Mouse (Mus musculus): ENCODE measurements at regions not wholly inside any gene's neighbourhood (a gene's known extent, or its start where the extent isn't known, plus 50 kb on each side); places are given as distances from the start of the nearest gene placed in this dataset.

- Histone ChIP-seq H3K9ac (no peak overlapping the region), H3K36me3 (no peaks in the 10 kb centered on the region), H3K4me1 (no peaks in the 10 kb centered on the region), H3K4me2 (replicated peaks) (no peak overlapping the region), H3K27me3 (replicated peaks) (no peaks in the 10 kb centered on the region), H3K9me3 (no peaks in the 10 kb centered on the region), H3K4me3 (no peak overlapping the region), H3K27ac (no peak overlapping the region)
- WGBS = 75% methylated on average over 4 of the region's 4 CpGs
- ATAC-seq (ENCODE audit: low FRiP score, low read depth) = no peak
Measured at GRCm38 (mm10) chr8:117873611-117874010, 71.9 kb upstream of the Mphosph6 start.

DNA sequence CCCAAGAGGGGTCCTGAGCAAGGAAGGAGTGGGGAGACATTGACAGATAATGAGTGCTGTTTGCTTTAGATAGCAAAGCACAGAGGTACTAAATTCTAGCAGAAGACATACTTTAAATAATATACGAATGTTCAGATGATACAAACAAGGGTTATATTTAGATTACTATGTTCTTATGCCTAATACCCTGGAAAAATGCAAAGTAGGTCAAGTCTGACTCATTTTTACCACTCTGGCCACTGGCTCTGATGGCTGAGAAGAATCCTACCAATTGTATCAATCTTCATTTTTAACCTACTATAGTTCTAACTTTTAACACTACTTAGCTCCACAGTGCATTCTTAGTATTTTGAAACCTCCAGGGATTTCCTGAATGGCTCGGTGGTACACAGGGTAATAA, 65.4 kb upstream of the Mphosph6 start:
- no peak overlapping the region for H3K4me2 ChIP-seq (replicated peaks)
- H3K27ac ChIP-seq = no peak overlapping the region
- H3K4me3 ChIP-seq = no peak overlapping the region
- H3K9ac ChIP-seq = no peak overlapping the region
- ATAC-seq (ENCODE audit: low FRiP score, low read depth) = no peak
- no peaks in the 10 kb centered on the region for H3K4me1 ChIP-seq
- H3K36me3 ChIP-seq = no peaks in the 10 kb centered on the region
- WGBS = 92% methylated on average over 2 of the region's 2 CpGs
- no peaks in the 10 kb centered on the region for H3K9me3 ChIP-seq
- H3K27me3 ChIP-seq (replicated peaks) = no peaks in the 10 kb centered on the region

DNA sequence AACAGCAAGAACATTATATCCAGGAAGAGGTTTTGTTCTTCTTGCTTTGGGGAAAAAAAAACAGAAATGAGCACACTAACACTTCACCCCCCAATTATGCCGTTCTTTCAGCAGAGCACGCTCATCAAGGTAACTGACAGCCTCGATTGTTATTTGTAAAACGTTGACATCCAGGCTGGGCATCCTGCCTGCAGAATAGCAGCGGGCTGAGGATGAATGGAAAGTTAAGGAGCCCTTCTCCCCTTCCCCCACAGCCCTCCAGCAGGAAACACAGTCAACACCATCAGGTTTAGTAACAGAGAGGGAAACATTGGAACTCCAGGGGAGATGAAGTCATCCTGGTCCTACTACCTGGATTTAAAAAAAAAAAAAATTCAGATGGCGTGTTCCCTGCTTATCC, 63.3 kb upstream of the Mphosph6 start:
- Histone ChIP-seq H3K9me3 (no peaks in the 10 kb centered on the region), H3K4me2 (replicated peaks) (no peak overlapping the region), H3K9ac (no peak overlapping the region), H3K27ac (no peak overlapping the region), H3K4me3 (no peak overlapping the region), H3K36me3 (no peaks in the 10 kb centered on the region), H3K27me3 (replicated peaks) (no peaks in the 10 kb centered on the region), H3K4me1 (peaks cover 2% of the 10 kb centered on the region; the same call in 1 of the 2 replicates)
- 26% methylated on average over 6 of the region's 6 CpGs for WGBS
- ATAC-seq (ENCODE audit: low FRiP score, low read depth) = no peak

GRCm38 (mm10) chr8:117863837-117864236, 62.1 kb upstream of the Mphosph6 start:
- no peaks in the 10 kb centered on the region for H3K36me3 ChIP-seq
- H3K4me3 ChIP-seq = no peak overlapping the region
- H3K4me1 ChIP-seq = peaks cover 8% of the 10 kb centered on the region; the same call in 1 of the 2 replicates
- no peak overlapping the region for H3K9ac ChIP-seq
- H3K27me3 ChIP-seq (replicated peaks) = no peaks in the 10 kb centered on the region
- WGBS = 46% methylated on average over 2 of the region's 2 CpGs
- no peak overlapping the region for H3K27ac ChIP-seq
- ATAC-seq (ENCODE audit: low FRiP score, low read depth) = no peak
- no peak overlapping the region for H3K4me2 ChIP-seq (replicated peaks)
- H3K9me3 ChIP-seq = no peaks in the 10 kb centered on the region

- Histone ChIP-seq H3K4me1 (peaks cover 8% of the 10 kb centered on the region; the same call in 1 of the 2 replicates), H3K27ac (no peak overlapping the region), H3K4me3 (no peak overlapping the region), H3K9ac (no peak overlapping the region), H3K36me3 (no peaks in the 10 kb centered on the region), H3K27me3 (replicated peaks) (no peaks in the 10 kb centered on the region), H3K4me2 (replicated peaks) (no peak overlapping the region), H3K9me3 (no peaks in the 10 kb centered on the region)
- WGBS = 72% methylated on average over 2 of the region's 2 CpGs
- ATAC-seq (ENCODE audit: low FRiP score, low read depth) = no peak
Measured at GRCm38 (mm10) chr8:117862318-117862717, 60.6 kb upstream of the Mphosph6 start.

GRCm38 (mm10) chr8:117859734-117860133, 58.0 kb upstream of the Mphosph6 start:
- H3K27me3 ChIP-seq (replicated peaks) = no peaks in the 10 kb centered on the region
- ATAC-seq (ENCODE audit: low FRiP score, low read depth) = no peak
- H3K9me3 ChIP-seq = no peaks in the 10 kb centered on the region
- H3K9ac ChIP-seq = no peak overlapping the region
- no peaks in the 10 kb centered on the region for H3K36me3 ChIP-seq
- H3K4me1 ChIP-seq = peaks cover 8% of the 10 kb centered on the region; the same call in 1 of the 2 replicates
- no peak overlapping the region for H3K4me3 ChIP-seq
- H3K27ac ChIP-seq = no peak overlapping the region
- peak overlapping the region; percentile 45 for H3K4me2 ChIP-seq (replicated peaks)
- 9% methylated on average over 11 of the region's 11 CpGs for WGBS

DNA sequence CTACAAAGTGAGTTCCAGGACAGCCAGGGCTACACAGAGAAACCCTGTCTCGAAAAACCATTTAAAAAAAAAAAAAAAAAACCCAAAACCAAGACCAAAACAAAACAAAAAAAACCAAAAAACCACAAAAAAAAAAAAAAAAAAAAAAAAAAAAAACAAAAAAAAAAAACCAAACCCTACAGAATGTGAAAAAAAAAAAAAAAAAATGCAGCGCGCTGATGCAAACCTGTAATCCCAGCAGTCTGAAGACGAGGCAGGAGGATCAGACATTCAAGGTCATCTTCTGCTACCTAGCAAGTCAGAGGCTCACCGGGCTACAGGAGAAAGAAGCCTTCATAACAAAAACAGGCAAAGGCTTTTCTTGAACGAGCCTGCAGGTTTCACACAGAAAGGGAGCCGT, 57.4 kb upstream of the Mphosph6 start:
- ATAC-seq (ENCODE audit: low FRiP score, low read depth) = no peak
- no peak overlapping the region for H3K27ac ChIP-seq
- no peaks in the 10 kb centered on the region for H3K36me3 ChIP-seq
- no peaks in the 10 kb centered on the region for H3K9me3 ChIP-seq
- H3K9ac ChIP-seq = no peak overlapping the region
- H3K4me2 ChIP-seq (replicated peaks) = no peak overlapping the region
- peaks cover 8% of the 10 kb centered on the region; the same call in 1 of the 2 replicates for H3K4me1 ChIP-seq
- no peak overlapping the region for H3K4me3 ChIP-seq
- 67% methylated on average over 7 of the region's 7 CpGs for WGBS
- H3K27me3 ChIP-seq (replicated peaks) = no peaks in the 10 kb centered on the region

GRCm38 (mm10) chr8:117856121-117856520, 54.4 kb upstream of the Mphosph6 start:
- H3K27ac ChIP-seq = no peak overlapping the region
- no peak overlapping the region for H3K4me3 ChIP-seq
- H3K27me3 ChIP-seq (replicated peaks) = no peaks in the 10 kb centered on the region
- no peak for ATAC-seq (ENCODE audit: low FRiP score, low read depth)
- H3K9me3 ChIP-seq = no peaks in the 10 kb centered on the region
- peaks cover 8% of the 10 kb centered on the region; the same call in 1 of the 2 replicates for H3K4me1 ChIP-seq
- H3K36me3 ChIP-seq = no peaks in the 10 kb centered on the region
- WGBS = 88% methylated on average over 13 of the region's 13 CpGs
- no peak overlapping the region for H3K4me2 ChIP-seq (replicated peaks)
- no peak overlapping the region for H3K9ac ChIP-seq

- no peak overlapping the region for H3K27ac ChIP-seq
- H3K4me1 ChIP-seq = peaks cover 5% of the 10 kb centered on the region; the same call in 1 of the 2 replicates
- H3K4me2 ChIP-seq (replicated peaks) = no peak overlapping the region
- no peaks in the 10 kb centered on the region for H3K9me3 ChIP-seq
- no peaks in the 10 kb centered on the region for H3K36me3 ChIP-seq
- H3K4me3 ChIP-seq = no peak overlapping the region
- WGBS = 88% methylated on average over 7 of the region's 7 CpGs
- ATAC-seq (ENCODE audit: low FRiP score, low read depth) = no peak
- no peaks in the 10 kb centered on the region for H3K27me3 ChIP-seq (replicated peaks)
- H3K9ac ChIP-seq = no peak overlapping the region
Measured at GRCm38 (mm10) chr8:117854942-117855491, 53.3 kb upstream of the Mphosph6 start.

- H3K27ac ChIP-seq = no peak overlapping the region
- no peak overlapping the region for H3K4me3 ChIP-seq
- H3K9ac ChIP-seq = no peak overlapping the region
- WGBS = 91% methylated on average over 11 of the region's 11 CpGs
- ATAC-seq (ENCODE audit: low FRiP score, low read depth) = no peak
- no peaks in the 10 kb centered on the region for H3K4me1 ChIP-seq
- no peaks in the 10 kb centered on the region for H3K27me3 ChIP-seq (replicated peaks)
- H3K9me3 ChIP-seq = no peaks in the 10 kb centered on the region
- no peak overlapping the region for H3K4me2 ChIP-seq (replicated peaks)
- no peaks in the 10 kb centered on the region for H3K36me3 ChIP-seq
Measured at GRCm38 (mm10) chr8:117854301-117854700, 52.6 kb upstream of the Mphosph6 start.

GRCm38 (mm10) chr8:117853408-117853807, 51.7 kb upstream of the Mphosph6 start:
- no peak overlapping the region for H3K4me3 ChIP-seq
- no peaks in the 10 kb centered on the region for H3K4me1 ChIP-seq
- H3K27me3 ChIP-seq (replicated peaks) = no peaks in the 10 kb centered on the region
- no peak overlapping the region for H3K27ac ChIP-seq
- ATAC-seq (ENCODE audit: low FRiP score, low read depth) = no peak
- H3K9ac ChIP-seq = no peak overlapping the region
- H3K36me3 ChIP-seq = no peaks in the 10 kb centered on the region
- WGBS = 51% methylated on average over 4 of the region's 4 CpGs
- H3K4me2 ChIP-seq (replicated peaks) = no peak overlapping the region
- H3K9me3 ChIP-seq = no peaks in the 10 kb centered on the region

DNA sequence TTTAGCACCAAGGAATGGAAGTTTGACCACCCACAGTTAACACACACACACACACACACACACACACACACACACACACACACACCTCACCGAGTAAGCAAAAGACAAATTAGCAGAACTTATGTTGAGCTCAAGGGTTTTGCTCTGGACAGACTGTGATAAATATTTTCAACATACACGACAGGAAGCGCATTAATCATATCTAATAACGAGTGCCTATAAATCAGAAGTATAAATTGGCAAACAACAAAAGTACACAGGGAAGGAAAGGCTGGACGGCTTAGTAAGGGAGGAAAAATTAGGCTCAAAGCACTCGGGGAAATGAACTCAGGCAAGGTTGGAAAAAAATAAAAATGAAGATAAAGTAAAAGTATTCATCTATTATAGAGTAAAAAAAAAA, 50.8 kb upstream of the Mphosph6 start:
- no peak overlapping the region for H3K9ac ChIP-seq
- no peak overlapping the region for H3K27ac ChIP-seq
- no peak overlapping the region for H3K4me3 ChIP-seq
- H3K4me2 ChIP-seq (replicated peaks) = no peak overlapping the region
- H3K36me3 ChIP-seq = no peaks in the 10 kb centered on the region
- no peaks in the 10 kb centered on the region for H3K9me3 ChIP-seq
- no peaks in the 10 kb centered on the region for H3K27me3 ChIP-seq (replicated peaks)
- H3K4me1 ChIP-seq = no peaks in the 10 kb centered on the region
- 79% methylated on average over 6 of the region's 6 CpGs for WGBS
- no peak for ATAC-seq (ENCODE audit: low FRiP score, low read depth)

Data from neural tube, embryonic 12.5 days (tissue).